Mouse (Mus musculus) small intestine, adult 2 months (tissue): Measurements from ENCODE around the gene B4galt1. TPM values are rescaled to one million over a fixed set of nuclear protein-coding genes. Genes with fewer than 3 reads are reported as not detected.

Experiments used
- H3K27ac ChIP-seq: fragments of 200-500 bp; 2 replicates; pipeline ENCODE4 v1.5.1; 2012; ENCODE audit warnings: low read depth, low read length, control low read depth, inconsistent platforms; ENCODE audit not compliant: insufficient read depth
- H3K27me3 ChIP-seq: fragments of 200-500 bp; 2 replicates; pipeline ENCODE4 v1.6.1; 2012; ENCODE audit warnings: mild to moderate bottlenecking, moderate library complexity, low read length, inconsistent platforms; ENCODE audit not compliant: control insufficient read depth, insufficient read depth
- H3K36me3 ChIP-seq: fragments of 200-500 bp; 2 replicates; pipeline ENCODE4 v1.6.1; 2012; ENCODE audit warnings: mild to moderate bottlenecking, low read length, control low read depth, inconsistent platforms; ENCODE audit not compliant: control insufficient read depth, insufficient read depth
- H3K4me1 ChIP-seq: fragments of 200-500 bp; 2 replicates; pipeline ENCODE4 v1.6.1; 2012; ENCODE audit warnings: low read length, inconsistent platforms, mixed read lengths; ENCODE audit not compliant: control insufficient read depth, insufficient read depth, insufficient read length
- H3K4me3 ChIP-seq: fragments of 200-500 bp; 2 replicates; pipeline ENCODE4 v1.5.1; 2012; ENCODE audit warnings: low read depth, mild to moderate bottlenecking, control low read depth, inconsistent platforms, low read length, moderate library complexity
- CTCF ChIP-seq: fragments of 200-500 bp; IDR thresholded peaks from 2 replicates; pipeline ENCODE4 v1.5.1; 2012; ENCODE audit warnings: low read depth, mild to moderate bottlenecking, control low read depth, inconsistent platforms, low read length, moderate library complexity, mixed read lengths; ENCODE audit not compliant: insufficient replicate concordance, insufficient read length; ENCODE audit errors: extremely low read depth
- POLR2A ChIP-seq: fragments of 200-500 bp; IDR thresholded peaks from 2 replicates; pipeline ENCODE4 v1.6.1; 2012; ENCODE audit warnings: low read depth, mild to moderate bottlenecking, control low read depth, inconsistent platforms, low read length, moderate library complexity
- WGBS: fragments of 180-500 bp; shearing (Covaris S2); methylation state at CpG from one replicate; pipeline ENCODE4 v1.1.7; 2018; 5-methylcytosine and 5-hydroxymethylcytosine counted together
- polyA plus RNA-seq: library from polyadenylated mRNA; depleted of rRNA; stranded (reverse); fragments of >200 nt; gene quantifications from 2 replicates; pipeline ENCODE4 v1.2.3, GENCODE M21; 2012

Gene B4galt1
- polyA plus RNA-seq, 1 experiment = 79.4 TPM

GRCm38 (mm10) chr4:40850582-40850981 lies 3.2 kb downstream of the B4galt1 start:
- TF ChIP-seq POLR2A (no peak), CTCF (no peak)

GRCm38 (mm10) chr4:40849518-40849917 lies 4.3 kb downstream of the B4galt1 start:
- TF ChIP-seq POLR2A (no peak), CTCF (no peak)
- H3K27me3 ChIP-seq = no peaks in the 10 kb centered on the region
- H3K27ac ChIP-seq = peak overlapping the region; percentile 4; the same call in 1 of the 2 replicates
- no peak overlapping the region for H3K4me3 ChIP-seq
- H3K4me1 ChIP-seq = peaks cover 40% of the 10 kb centered on the region; the same call in 1 of the 2 replicates
- 0 out of 2 replicates have a peak, but pooled peaks cover 2% of the 10 kb centered on the region for H3K36me3 ChIP-seq
- 76% methylated on average over 3 of the region's 3 CpGs for WGBS

More at GRCm38 (mm10) chr4:40850582-40850981, 3.2 kb downstream of the B4galt1 start:
- H3K27ac ChIP-seq = peak overlapping the region; percentile 93
- H3K4me3 ChIP-seq = peak overlapping the region; percentile 35
- peaks cover 40% of the 10 kb centered on the region; the same call in 1 of the 2 replicates for H3K4me1 ChIP-seq
- WGBS = 13% methylated on average over 5 of the region's 5 CpGs
- H3K36me3 ChIP-seq = no peaks in the 10 kb centered on the region
- H3K27me3 ChIP-seq = no peaks in the 10 kb centered on the region

- Histone ChIP-seq H3K36me3 (0 out of 2 replicates have a peak, but pooled peaks cover 5% of the 10 kb centered on the region), H3K27ac (peak overlapping the region; percentile 88), H3K4me3 (no peak overlapping the region), H3K4me1 (peaks cover 46% of the 10 kb centered on the region), H3K27me3 (no peaks in the 10 kb centered on the region)
- 90% methylated on average over 8 of the region's 8 CpGs for WGBS
- no peak for TF ChIP-seq CTCF
- TF ChIP-seq POLR2A = no peak
Measured at GRCm38 (mm10) chr4:40848246-40848645, 5.6 kb downstream of the B4galt1 start.

- 32% methylated on average over 4 of the region's 4 CpGs for WGBS
- H3K4me1 ChIP-seq = peaks cover 46% of the 10 kb centered on the region
- peak overlapping the region; percentile 88 for H3K27ac ChIP-seq
Measured at GRCm38 (mm10) chr4:40847160-40847559, 6.6 kb downstream of the B4galt1 start.

GRCm38 (mm10) chr4:40846143-40846931 lies 7.5 kb downstream of the B4galt1 start:
- Histone ChIP-seq H3K36me3 (0 out of 2 replicates have a peak, but pooled peaks cover 5% of the 10 kb centered on the region), H3K4me1 (peaks cover 46% of the 10 kb centered on the region), H3K4me3 (no peak overlapping the region), H3K27ac (peak overlapping the region; percentile 88), H3K27me3 (no peaks in the 10 kb centered on the region)
- TF ChIP-seq POLR2A = peak; percentile 61; the same call in 1 of the 2 replicates
- TF ChIP-seq CTCF = no peak
- 19% methylated on average over 7 of the region's 7 CpGs for WGBS

More at GRCm38 (mm10) chr4:40847160-40847559, 6.6 kb downstream of the B4galt1 start:
- no peak overlapping the region for H3K4me3 ChIP-seq
- no peaks in the 10 kb centered on the region for H3K27me3 ChIP-seq
- 0 out of 2 replicates have a peak, but pooled peaks cover 5% of the 10 kb centered on the region for H3K36me3 ChIP-seq
- TF ChIP-seq POLR2A (no peak), CTCF (no peak)

- Histone ChIP-seq H3K27ac (peak overlapping the region; percentile 63), H3K36me3 (0 out of 2 replicates have a peak, but pooled peaks cover 5% of the 10 kb centered on the region), H3K4me1 (peaks cover 37% of the 10 kb centered on the region), H3K4me3 (no peak overlapping the region), H3K27me3 (no peaks in the 10 kb centered on the region)
- 59% methylated on average over 12 of the region's 12 CpGs for WGBS
- no peak for TF ChIP-seq POLR2A
Measured at GRCm38 (mm10) chr4:40844811-40845751, 8.7 kb downstream of the B4galt1 start.
